Mouse (Mus musculus) lung, postnatal 14 days (tissue): ENCODE data around the gene Atp1a1.
A peak's percentile ranks its signal among the peaks of the same experiment; 100 is the strongest.

Source experiments
- DNase-seq: peaks from one replicate; pipeline ENCODE4 v3.0.0; 2021

Gene Atp1a1

GRCm38 (mm10) chr3:101611012-101611812, 6.7 kb upstream of the Atp1a1 start:
- no peak for DNase-seq

GRCm38 (mm10) chr3:101609302-101609701, 4.8 kb upstream of the Atp1a1 start:
- DNase-seq, result no peak

GRCm38 (mm10) chr3:101606861-101607455, 2.5 kb upstream of the Atp1a1 start:
- DNase-seq, result peak; percentile 48

- DNase-seq, result no peak
Observed at GRCm38 (mm10) chr3:101605721-101606120, 1.2 kb upstream of the Atp1a1 start.

- DNase-seq, result no peak
Observed at GRCm38 (mm10) chr3:101605291-101605690, 807 bp upstream of the Atp1a1 start.

- peak; percentile 85 for DNase-seq
Observed at GRCm38 (mm10) chr3:101603661-101604549, 579 bp downstream of the Atp1a1 start.

GRCm38 (mm10) chr3:101603194-101603593, 1.3 kb downstream of the Atp1a1 start:
- no peak for DNase-seq

GRCm38 (mm10) chr3:101602511-101603055, 1.9 kb downstream of the Atp1a1 start:
- DNase-seq, result no peak

GRCm38 (mm10) chr3:101601687-101602086, 2.8 kb downstream of the Atp1a1 start:
- DNase-seq, result no peak

- DNase-seq, result no peak
Observed at GRCm38 (mm10) chr3:101601003-101601525, 3.4 kb downstream of the Atp1a1 start.

GRCm38 (mm10) chr3:101599920-101600741, 4.4 kb downstream of the Atp1a1 start:
- DNase-seq, result no peak

- no peak for DNase-seq
Observed at GRCm38 (mm10) chr3:101599191-101599919, 5.1 kb downstream of the Atp1a1 start.

- no peak for DNase-seq
Observed at GRCm38 (mm10) chr3:101598231-101598905, 6.1 kb downstream of the Atp1a1 start.

- DNase-seq, result no peak
Observed at GRCm38 (mm10) chr3:101597317-101598096, 7.0 kb downstream of the Atp1a1 start.

- DNase-seq, result peak; percentile 46
Observed at GRCm38 (mm10) chr3:101596686-101597085, 7.8 kb downstream of the Atp1a1 start.

- DNase-seq, result no peak
Observed at GRCm38 (mm10) chr3:101595866-101596630, 8.4 kb downstream of the Atp1a1 start.

GRCm38 (mm10) chr3:101594982-101595381, 9.5 kb downstream of the Atp1a1 start:
- no peak for DNase-seq

- DNase-seq, result no peak
Observed at GRCm38 (mm10) chr3:101593266-101593651, 11.2 kb downstream of the Atp1a1 start.
